Mouse (Mus musculus) kidney, adult 2 months (tissue): Measurements from ENCODE around the gene Fbxw10. TPM values are rescaled to one million over a fixed set of nuclear protein-coding genes. Genes with fewer than 3 reads are reported as not detected.

Experiments used
- DNase-seq: peaks from one replicate; pipeline ENCODE4 v3.0.0; 2021
- H3K27ac ChIP-seq: fragments of 200-500 bp; 2 replicates; pipeline ENCODE4 v1.5.1; 2012; ENCODE audit warnings: low read depth, low read length, control low read depth, inconsistent platforms; ENCODE audit not compliant: insufficient read depth
- H3K27me3 ChIP-seq: fragments of 200-500 bp; replicated peaks from 2 replicates; pipeline ENCODE4 v1.6.1; 2012; ENCODE audit warnings: mild to moderate bottlenecking, moderate library complexity, low read length, inconsistent platforms; ENCODE audit not compliant: control insufficient read depth, insufficient read depth
- H3K36me3 ChIP-seq: fragments of 200-500 bp; 2 replicates; pipeline ENCODE4 v1.6.1; 2012; ENCODE audit warnings: mild to moderate bottlenecking, moderate library complexity, low read length, inconsistent platforms; ENCODE audit not compliant: control insufficient read depth, insufficient read depth
- H3K4me1 ChIP-seq: fragments of 200-500 bp; 2 replicates; pipeline ENCODE4 v1.6.1; 2011; ENCODE audit warnings: low read length; ENCODE audit not compliant: control insufficient read depth, insufficient read depth
- H3K4me3 ChIP-seq: fragments of 200-500 bp; 2 replicates; pipeline ENCODE4 v1.5.1; 2011; ENCODE audit warnings: mild to moderate bottlenecking, low read depth, low read length, control low read depth; ENCODE audit not compliant: insufficient read depth
- CTCF ChIP-seq: fragments of 200-500 bp; conservative IDR thresholded peaks from 2 replicates; pipeline ENCODE4 v1.5.1; 2011; ENCODE audit warnings: low read depth, mild to moderate bottlenecking, control low read depth, low read length, moderate library complexity, mixed read lengths; ENCODE audit not compliant: insufficient read depth, insufficient read length
- POLR2A ChIP-seq: fragments of 200-500 bp; IDR thresholded peaks from one replicate; pipeline ENCODE4 v1.6.1; 2011; ENCODE audit warnings: low read depth, low read length, control low read depth
- WGBS: fragments of 180-500 bp; shearing (Covaris S2); methylation state at CpG from one replicate; pipeline ENCODE4 v1.1.7; 2018; 5-methylcytosine and 5-hydroxymethylcytosine counted together
- polyA plus RNA-seq: library from polyadenylated mRNA; depleted of rRNA; stranded (reverse); fragments of >200 nt; gene quantifications from 2 replicates; pipeline ENCODE4 v1.2.3, GENCODE M21; 2012

Fbxw10 gene
- polyA plus RNA-seq, 1 experiment = 0.30 TPM

GRCm38 (mm10) chr11:62869201-62869600 is 22.3 kb downstream of the Fbxw10 start:
- Histone ChIP-seq H3K27ac (no peak overlapping the region), H3K4me3 (no peak overlapping the region), H3K36me3 (no peaks in the 10 kb centered on the region), H3K4me1 (no peaks in the 10 kb centered on the region), H3K27me3 (no peaks in the 10 kb centered on the region)
- DNase-seq = no peak
- 82% methylated on average over 5 of the region's 5 CpGs for WGBS
- TF ChIP-seq CTCF = no peak
- TF ChIP-seq POLR2A = no peak

- no peak overlapping the region for H3K27ac ChIP-seq
Measured at GRCm38 (mm10) chr11:62869715-62870371, 23.0 kb downstream of the Fbxw10 start.

GRCm38 (mm10) chr11:62873479-62873878 is 26.6 kb downstream of the Fbxw10 start:
- no peaks in the 10 kb centered on the region for H3K36me3 ChIP-seq
- no peak overlapping the region for H3K4me3 ChIP-seq
- no peak for TF ChIP-seq CTCF
- no peak for TF ChIP-seq POLR2A
- 70% methylated on average over 9 of the region's 9 CpGs for whole genome bisulfite sequencing
- H3K4me1 ChIP-seq = peaks cover 3% of the 10 kb centered on the region; the same call in 1 of the 2 replicates
- H3K27me3 ChIP-seq = no peaks in the 10 kb centered on the region
- no peak overlapping the region for H3K27ac ChIP-seq
- DNase-seq = peak; percentile 21

More at GRCm38 (mm10) chr11:62869715-62870371, 23.0 kb downstream of the Fbxw10 start:
- no peaks in the 10 kb centered on the region for H3K4me1 ChIP-seq
- 84% methylated on average over 8 of the region's 8 CpGs for WGBS
- H3K4me3 ChIP-seq = no peak overlapping the region
- no peaks in the 10 kb centered on the region for H3K36me3 ChIP-seq
- DNase-seq = no peak
- no peak for TF ChIP-seq POLR2A
- no peaks in the 10 kb centered on the region for H3K27me3 ChIP-seq

- Histone ChIP-seq H3K4me3 (no peak overlapping the region), H3K27ac (no peak overlapping the region), H3K36me3 (no peaks in the 10 kb centered on the region), H3K4me1 (peaks cover 5% of the 10 kb centered on the region; the same call in 1 of the 2 replicates), H3K27me3 (no peaks in the 10 kb centered on the region)
- WGBS = 93% methylated on average over 1 of the region's 1 CpGs
- no peak for TF ChIP-seq POLR2A
- TF ChIP-seq CTCF = no peak
- DNase-seq = peak; percentile 53
Measured at GRCm38 (mm10) chr11:62875696-62876095, 28.8 kb downstream of the Fbxw10 start.

- H3K4me1 ChIP-seq = peaks cover 5% of the 10 kb centered on the region; the same call in 1 of the 2 replicates
- no peak for DNase-seq
- H3K27me3 ChIP-seq = no peaks in the 10 kb centered on the region
- no peaks in the 10 kb centered on the region for H3K36me3 ChIP-seq
- 83% methylated on average over 4 of the region's 4 CpGs for WGBS
- TF ChIP-seq POLR2A (no peak), CTCF (no peak)
- H3K27ac ChIP-seq = no peak overlapping the region
- no peak overlapping the region for H3K4me3 ChIP-seq
Measured at GRCm38 (mm10) chr11:62876445-62876844, 29.6 kb downstream of the Fbxw10 start.

- Histone ChIP-seq H3K27ac (no peak overlapping the region), H3K4me3 (no peak overlapping the region), H3K27me3 (no peaks in the 10 kb centered on the region), H3K4me1 (peaks cover 5% of the 10 kb centered on the region; the same call in 1 of the 2 replicates), H3K36me3 (no peaks in the 10 kb centered on the region)
- TF ChIP-seq CTCF (no peak), POLR2A (no peak)
- DNase-seq = no peak
- 71% methylated on average over 1 of the region's 1 CpGs for WGBS
Measured at GRCm38 (mm10) chr11:62877391-62877790, 30.5 kb downstream of the Fbxw10 start.

GRCm38 (mm10) chr11:62878728-62879127 is 31.9 kb downstream of the Fbxw10 start:
- no peaks in the 10 kb centered on the region for H3K36me3 ChIP-seq
- TF ChIP-seq POLR2A = no peak
- no peak for TF ChIP-seq CTCF
- H3K27me3 ChIP-seq = no peaks in the 10 kb centered on the region
- H3K27ac ChIP-seq = peak overlapping the region; percentile 49; the same call in 1 of the 2 replicates
- H3K4me1 ChIP-seq = peaks cover 5% of the 10 kb centered on the region; the same call in 1 of the 2 replicates
- DNase-seq = no peak
- peak overlapping the region; percentile 49 for H3K4me3 ChIP-seq
- WGBS = 14% methylated on average over 9 of the region's 9 CpGs
